Mouse (Mus musculus) left cerebral cortex, adult 18-20 months (tissue): ENCODE data around the gene Pml. TPM values are rescaled to one million over a fixed set of nuclear protein-coding genes. Genes with fewer than 3 reads are reported as not detected.
"Not testable (repeated sequence)": the region's sequence is repeated elsewhere in the genome, so short reads cannot be mapped to it uniquely, and the experiment has no call there.

Experiments used
- DNase-seq, 2 experiments: peaks; one replicate each; pipeline ENCODE4 v3.0.0; 2021 to 2022; ENCODE audit warnings: low spot score in 2 of 2, mixed read lengths in 1 of 2
- total RNA-seq, 2 experiments: library from RNA; stranded (reverse); gene quantifications; 2 replicates each; pipeline ENCODE4 v1.2.3; 2021

The Pml gene
- total RNA-seq, 2 experiments from 2014 or later: 17.2 to 17.7 TPM

GRCm38 (mm10) chr9:58272068-58272541 is 22.5 kb upstream of the Pml start:
- no peak for DNase-seq

GRCm38 (mm10) chr9:58271551-58271950 is 22.0 kb upstream of the Pml start:
- DNase-seq: not testable (repeated sequence)

GRCm38 (mm10) chr9:58271109-58271508 is 21.5 kb upstream of the Pml start:
- no peak for DNase-seq

- DNase-seq: no peak
Observed at GRCm38 (mm10) chr9:58270081-58270480, 20.5 kb upstream of the Pml start.

- peak; percentile 50 to 58 for DNase-seq
Observed at GRCm38 (mm10) chr9:58268384-58269313, 19.1 kb upstream of the Pml start.

- DNase-seq: no peak
Observed at GRCm38 (mm10) chr9:58267046-58267445, 17.5 kb upstream of the Pml start.

GRCm38 (mm10) chr9:58266571-58267011 is 17.0 kb upstream of the Pml start:
- DNase-seq: no peak

GRCm38 (mm10) chr9:58265368-58265767 is 15.8 kb upstream of the Pml start:
- DNase-seq: no peak

GRCm38 (mm10) chr9:58262507-58262906 is 12.9 kb upstream of the Pml start:
- DNase-seq: no peak

GRCm38 (mm10) chr9:58255704-58256685 is 6.4 kb upstream of the Pml start:
- DNase-seq: no peak

- no peak for DNase-seq
Observed at GRCm38 (mm10) chr9:58255105-58255504, 5.5 kb upstream of the Pml start.

GRCm38 (mm10) chr9:58253805-58254122 is 4.2 kb upstream of the Pml start:
- DNase-seq: not testable (repeated sequence)

GRCm38 (mm10) chr9:58253033-58253804 is 3.6 kb upstream of the Pml start, which contains the start of gene Stoml1:
TSS of gene Stoml1 (plus strand) at chr9:58253164.
- DNase-seq: peak; percentile 93 to 94

GRCm38 (mm10) chr9:58250730-58251129 is 1.1 kb upstream of the Pml start:
- DNase-seq: not testable (repeated sequence)

- DNase-seq: no peak
Observed at GRCm38 (mm10) chr9:58250322-58250721, 736 bp upstream of the Pml start.

GRCm38 (mm10) chr9:58248746-58249413 is 706 bp downstream of the Pml start:
- no peak for DNase-seq

GRCm38 (mm10) chr9:58247064-58247759 is 2.4 kb downstream of the Pml start:
- peak; percentile 75 to 81 for DNase-seq

- DNase-seq: no peak
Observed at GRCm38 (mm10) chr9:58246083-58246591, 3.4 kb downstream of the Pml start.

GRCm38 (mm10) chr9:58243696-58244095 is 5.9 kb downstream of the Pml start:
- no peak for DNase-seq
